Mouse (Mus musculus): ENCODE data around the gene Olfr1195.
"Not testable (repeated sequence)": the region's sequence is repeated elsewhere in the genome, so short reads cannot be mapped to it uniquely, and the experiment has no call there.

Gene Olfr1195

GRCm38 (mm10) chr2:88689087-88689486, at the start of gene Olfr1195:
TSS of gene Olfr1195 (minus strand) at chr2:88689187.
- H3K27me3 ChIP-seq (ENCODE audit: control insufficient read depth, insufficient read depth, low read length, poor library complexity, severe bottlenecking) = no peaks in the 10 kb centered on the region
- DNase-seq (ENCODE audit: low read depth, low spot score) = no peak

GRCm38 (mm10) chr2:88732266-88732665, 43.3 kb upstream of the Olfr1195 start, which contains the start of gene Olfr1197:
TSS of gene Olfr1197 (minus strand) at chr2:88732366.
- DNase-seq (ENCODE audit: low read depth, low spot score) = no peak
- no peaks in the 10 kb centered on the region for H3K27me3 ChIP-seq (ENCODE audit: control insufficient read depth, insufficient read depth, low read length, poor library complexity, severe bottlenecking)
- H3K36me3 ChIP-seq (ENCODE audit: control insufficient read depth, insufficient read depth, low read length, poor library complexity, severe bottlenecking) = no peaks in the 10 kb centered on the region

More at GRCm38 (mm10) chr2:88689087-88689486, at the start of gene Olfr1195:
- no peaks in the 10 kb centered on the region for H3K36me3 ChIP-seq (ENCODE audit: control insufficient read depth, insufficient read depth, low read length, poor library complexity, severe bottlenecking)

- no peaks in the 10 kb centered on the region for H3K27me3 ChIP-seq (ENCODE audit: control insufficient read depth, insufficient read depth, low read length, poor library complexity, severe bottlenecking)
- H3K36me3 ChIP-seq (ENCODE audit: control insufficient read depth, insufficient read depth, low read length, poor library complexity, severe bottlenecking) = no peaks in the 10 kb centered on the region
- no peak for DNase-seq (ENCODE audit: low read depth, low spot score)
Observed at GRCm38 (mm10) chr2:88704497-88704896, 15.5 kb upstream of the Olfr1195 start, which contains the start of gene Olfr1196. TSS of gene Olfr1196 (minus strand) at chr2:88704597.

- not testable (repeated sequence) for DNase-seq (ENCODE audit: low read depth, low spot score); H3K27me3 ChIP-seq (ENCODE audit: control insufficient read depth, insufficient read depth, low read length, poor library complexity, severe bottlenecking); H3K36me3 ChIP-seq (ENCODE audit: control insufficient read depth, insufficient read depth, low read length, poor library complexity, severe bottlenecking)
Observed at GRCm38 (mm10) chr2:88675328-88675727, 13.7 kb downstream of the Olfr1195 start, which contains the start of gene Olfr1193. TSS of gene Olfr1193 (plus strand) at chr2:88675628.

GRCm38 (mm10) chr2:88648209-88648608, 40.8 kb downstream of the Olfr1195 start, which contains the start of gene Olfr1192-ps1:
TSS of gene Olfr1192-ps1 (plus strand) at chr2:88648509.
- H3K27me3 ChIP-seq (ENCODE audit: control insufficient read depth, insufficient read depth, low read length, poor library complexity, severe bottlenecking) = no peaks in the 10 kb centered on the region
- no peak for DNase-seq (ENCODE audit: low read depth, low spot score)
- H3K36me3 ChIP-seq (ENCODE audit: control insufficient read depth, insufficient read depth, low read length, poor library complexity, severe bottlenecking) = no peaks in the 10 kb centered on the region

- H3K27me3 ChIP-seq (ENCODE audit: control insufficient read depth, insufficient read depth, low read length, poor library complexity, severe bottlenecking); DNase-seq (ENCODE audit: low read depth, low spot score); H3K36me3 ChIP-seq (ENCODE audit: control insufficient read depth, insufficient read depth, low read length, poor library complexity, severe bottlenecking): not testable (repeated sequence)
Observed at GRCm38 (mm10) chr2:88640242-88640641, 48.7 kb downstream of the Olfr1195 start, which contains the start of gene Olfr1191-ps1. TSS of gene Olfr1191-ps1 (plus strand) at chr2:88640542.

Data from splenic B cell, adult 2 months (primary cell).